Mouse (Mus musculus) stomach, embryonic 14.5 days (tissue): ENCODE results near the gene Krt81. TPM values are rescaled to one million over a fixed set of nuclear protein-coding genes. Genes with fewer than 3 reads are reported as not detected.
A peak's percentile ranks its signal among the peaks of the same experiment; 100 is the strongest.

Experiments
- ATAC-seq: fragments of 200-750 bp; cut with Nextera tagmentation; 2 replicates; pipeline ENCODE4 v1.8.0; 2017; ENCODE audit warnings: low read depth, moderate TSS enrichment; ENCODE audit not compliant: insufficient number of reproducible peaks, insufficient read depth, low FRiP score
- H3K27ac ChIP-seq: fragments of 300-500 bp; sonication (generic); 2 replicates; pipeline ENCODE4 v1.5.1; 2014; ENCODE audit warnings: mild to moderate bottlenecking, low read length, moderate library complexity, mixed read lengths
- H3K27me3 ChIP-seq: fragments of 300-500 bp; sonication (generic); 2 replicates; pipeline ENCODE4 v1.6.1; 2014; ENCODE audit warnings: low read length, control low read depth, mixed read lengths; ENCODE audit not compliant: control insufficient read depth, insufficient read depth
- H3K36me3 ChIP-seq: fragments of 300-500 bp; sonication (generic); 2 replicates; pipeline ENCODE4 v1.6.1; 2014; ENCODE audit warnings: mild to moderate bottlenecking, control low read depth, low read length, moderate library complexity, mixed read lengths; ENCODE audit not compliant: control insufficient read depth, insufficient read depth
- H3K4me1 ChIP-seq: fragments of 300-500 bp; sonication (generic); 2 replicates; pipeline ENCODE4 v1.6.1; 2014; ENCODE audit warnings: low read length, control low read depth, mixed read lengths; ENCODE audit not compliant: control insufficient read depth, insufficient read depth
- H3K4me2 ChIP-seq: fragments of 300-500 bp; sonication (generic); replicated peaks from 2 replicates; pipeline ENCODE4 v1.6.1; 2014; ENCODE audit warnings: low read depth, low read length, control low read depth
- H3K4me3 ChIP-seq: fragments of 300-500 bp; sonication (generic); 2 replicates; pipeline ENCODE4 v1.5.1; 2014; ENCODE audit warnings: low read depth, low read length, control low read depth
- H3K9ac ChIP-seq: fragments of 300-500 bp; sonication (generic); replicated peaks from 2 replicates; pipeline ENCODE4 v1.6.1; 2014; ENCODE audit warnings: low read depth, mild to moderate bottlenecking, control low read depth, low read length, moderate library complexity, mixed read lengths
- H3K9me3 ChIP-seq: fragments of 300-500 bp; sonication (generic); 2 replicates; pipeline ENCODE4 v1.6.1; 2016; ENCODE audit warnings: low read depth, low read length, control low read depth; ENCODE audit not compliant: control insufficient read depth
- WGBS: fragments of 180-500 bp; shearing (Covaris S2); extraction: QIAGEN DNeasy Blood & Tissue Kit; methylation state at CpG from one replicate; pipeline ENCODE4 v1.1.7; 2014; 5-methylcytosine and 5-hydroxymethylcytosine counted together
- polyA plus RNA-seq: library from polyadenylated mRNA; unstranded; fragments of >200 nt; fragmentation: Nextera tagmentation; extraction: Ambion mirVana; gene quantifications from 2 replicates; pipeline ENCODE4 v1.2.1, GENCODE M21; 2014

Gene Krt81
- polyA plus RNA-seq, 1 experiment from 2014 or later = not detected

- Histone ChIP-seq H3K4me2 (no peak overlapping the region), H3K4me3 (no peak overlapping the region), H3K9me3 (no peaks in the 10 kb centered on the region), H3K36me3 (no peaks in the 10 kb centered on the region), H3K4me1 (no peaks in the 10 kb centered on the region), H3K9ac (no peak overlapping the region), H3K27ac (no peak overlapping the region), H3K27me3 (no peaks in the 10 kb centered on the region)
- 76% methylated on average over 11 of the region's 11 CpGs for WGBS
- no peak for ATAC-seq
Observed at GRCm38 (mm10) chr15:101485911-101486635, 22.5 kb upstream of the Krt81 start.

GRCm38 (mm10) chr15:101484939-101485338 is 21.4 kb upstream of the Krt81 start:
- no peaks in the 10 kb centered on the region for H3K4me1 ChIP-seq
- H3K36me3 ChIP-seq = no peaks in the 10 kb centered on the region
- H3K27me3 ChIP-seq = no peaks in the 10 kb centered on the region
- no peak overlapping the region for H3K4me3 ChIP-seq
- 81% methylated on average over 1 of the region's 1 CpGs for WGBS
- no peak overlapping the region for H3K27ac ChIP-seq
- H3K9ac ChIP-seq = no peak overlapping the region
- H3K4me2 ChIP-seq = no peak overlapping the region
- ATAC-seq = no peak
- no peaks in the 10 kb centered on the region for H3K9me3 ChIP-seq

GRCm38 (mm10) chr15:101483646-101484045 is 20.1 kb upstream of the Krt81 start:
- no peak overlapping the region for H3K27ac ChIP-seq
- H3K36me3 ChIP-seq = no peaks in the 10 kb centered on the region
- ATAC-seq = no peak
- H3K9ac ChIP-seq = no peak overlapping the region
- no peak overlapping the region for H3K4me2 ChIP-seq
- no peak overlapping the region for H3K4me3 ChIP-seq
- no peaks in the 10 kb centered on the region for H3K9me3 ChIP-seq
- H3K4me1 ChIP-seq = 0 out of 2 replicates have a peak, but pooled peaks cover 7% of the 10 kb centered on the region
- 56% methylated on average over 1 of the region's 1 CpGs for WGBS
- H3K27me3 ChIP-seq = no peaks in the 10 kb centered on the region

GRCm38 (mm10) chr15:101482056-101482455 is 18.5 kb upstream of the Krt81 start:
- 37% methylated on average over 4 of the region's 4 CpGs for WGBS
- H3K4me1 ChIP-seq = 0 out of 2 replicates have a peak, but pooled peaks cover 7% of the 10 kb centered on the region
- no peak overlapping the region for H3K4me2 ChIP-seq
- no peak overlapping the region for H3K27ac ChIP-seq
- no peaks in the 10 kb centered on the region for H3K36me3 ChIP-seq
- H3K27me3 ChIP-seq = no peaks in the 10 kb centered on the region
- ATAC-seq = no peak
- H3K9ac ChIP-seq = no peak overlapping the region
- H3K9me3 ChIP-seq = no peaks in the 10 kb centered on the region
- H3K4me3 ChIP-seq = no peak overlapping the region

- peak overlapping the region; percentile 13 for H3K4me3 ChIP-seq
- WGBS = 36% methylated on average over 11 of the region's 11 CpGs
Observed at GRCm38 (mm10) chr15:101479666-101480060, 16.1 kb upstream of the Krt81 start.

GRCm38 (mm10) chr15:101479007-101479665 is 15.6 kb upstream of the Krt81 start:
- H3K4me1 ChIP-seq = 0 out of 2 replicates have a peak, but pooled peaks cover 7% of the 10 kb centered on the region
- 7% methylated on average over 31 of the region's 31 CpGs for WGBS
- no peaks in the 10 kb centered on the region for H3K27me3 ChIP-seq
- H3K4me3 ChIP-seq = peak overlapping the region; percentile 13
- peak overlapping the region; percentile 40 for H3K4me2 ChIP-seq
- no peaks in the 10 kb centered on the region for H3K36me3 ChIP-seq
- no peak overlapping the region for H3K9ac ChIP-seq
- H3K27ac ChIP-seq = no peak overlapping the region
- no peaks in the 10 kb centered on the region for H3K9me3 ChIP-seq
- ATAC-seq = no peak

More at GRCm38 (mm10) chr15:101479666-101480060, 16.1 kb upstream of the Krt81 start:
- H3K36me3 ChIP-seq = no peaks in the 10 kb centered on the region
- H3K27ac ChIP-seq = no peak overlapping the region
- peak overlapping the region; percentile 40 for H3K4me2 ChIP-seq
- H3K9ac ChIP-seq = no peak overlapping the region
- no peak for ATAC-seq
- no peaks in the 10 kb centered on the region for H3K9me3 ChIP-seq
- H3K4me1 ChIP-seq = 0 out of 2 replicates have a peak, but pooled peaks cover 7% of the 10 kb centered on the region
- no peaks in the 10 kb centered on the region for H3K27me3 ChIP-seq

GRCm38 (mm10) chr15:101472952-101473528 is 9.5 kb upstream of the Krt81 start, which contains the start of gene Krt86:
Krt86 (plus strand) TSS chr15:101473478.
- Histone ChIP-seq H3K36me3 (no peaks in the 10 kb centered on the region), H3K4me2 (no peak within 1 kb of the TSS), H3K9ac (no peak within 1 kb of the TSS), H3K27ac (no peak within 1 kb of the TSS), H3K27me3 (no peaks in the 10 kb centered on the region), H3K9me3 (no peaks in the 10 kb centered on the region), H3K4me3 (no peak within 1 kb of the TSS), H3K4me1 (no peaks in the 10 kb centered on the region)
- no peak for ATAC-seq
- 26% methylated on average over 10 of the region's 10 CpGs for WGBS

- H3K27me3 ChIP-seq = no peaks in the 10 kb centered on the region
- H3K4me1 ChIP-seq = no peaks in the 10 kb centered on the region
- no peak overlapping the region for H3K9ac ChIP-seq
- no peak for ATAC-seq
- WGBS = 75% methylated on average over 4 of the region's 4 CpGs
- H3K9me3 ChIP-seq = no peaks in the 10 kb centered on the region
- no peaks in the 10 kb centered on the region for H3K36me3 ChIP-seq
- H3K4me3 ChIP-seq = no peak overlapping the region
- no peak overlapping the region for H3K4me2 ChIP-seq
- H3K27ac ChIP-seq = no peak overlapping the region
Observed at GRCm38 (mm10) chr15:101469093-101469492, 5.5 kb upstream of the Krt81 start.
